In the genomic region with DNA sequence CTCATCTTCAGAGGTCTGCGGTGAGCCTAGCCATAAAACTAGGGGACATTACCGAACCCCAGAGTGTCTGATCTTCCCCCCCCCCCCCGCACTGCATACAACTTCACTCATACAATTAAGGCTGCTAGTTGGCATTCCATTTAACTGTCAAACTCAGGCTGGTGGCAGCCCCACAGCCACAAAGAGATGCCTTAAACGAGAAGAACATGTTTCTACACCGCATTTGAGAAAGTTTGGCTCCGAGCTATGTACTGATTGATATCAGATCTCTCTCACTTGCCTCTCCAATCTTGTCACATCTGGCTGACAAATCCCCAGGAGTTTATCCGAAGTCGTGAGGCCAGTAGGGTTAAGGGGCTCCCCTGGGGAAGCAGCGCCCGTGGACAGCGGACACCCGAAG, we compare ENCODE assay signal across 9 mouse cellular contexts. TPM values are rescaled to one million over a fixed set of nuclear protein-coding genes. Genes with fewer than 3 reads are reported as not detected.
DNase-seq lines count a peak whose midpoint lies in the region; ATAC-seq and TF ChIP-seq lines count a peak whose summit lies in the region.
"Had no signal": no experiment of that assay in that cellular context is flagged by ENCODE, and none has a peak within 500 bp of the region (broad histone marks: within the 10 kb centered on the region; RNA-seq: fewer than 3 reads in every experiment).

No protein-coding gene starts in this region.

- no peak for ATAC-seq in lung, embryonic 15.5 days (ENCODE audit: borderline replicate concordance, extremely low read depth, low FRiP score, low TSS enrichment)
- ATAC-seq in forebrain, embryonic 14.5 days: no peak
- no peak for ATAC-seq in intestine, embryonic 16.5 days
- no peak for ATAC-seq in neural tube, embryonic 15.5 days (ENCODE audit: low FRiP score)
- ATAC-seq in cerebellum, adult (ENCODE audit: insufficient number of reproducible peaks, low FRiP score, low TSS enrichment): no peak

- DNase-seq in lung, adult 2 months: no peak
- no peak for DNase-seq in forebrain, embryonic 14.5 days (ENCODE audit: low spot score)
- no peak for DNase-seq in right cerebral cortex, postnatal 10 days (ENCODE audit: low spot score in 2 of 2)
- DNase-seq: kidney, postnatal 14 days; lung, postnatal 10 days had no signal

- no peak for TF ChIP-seq POLR2A in lung, adult 2 months (IDR thresholded peaks at IDR 0.05; ENCODE audit: borderline replicate concordance, extremely low read depth, low read depth, low read length)

- H3K9ac ChIP-seq in lung, embryonic 15.5 days: no peak overlapping the region
- H3K9ac ChIP-seq in forebrain, embryonic 14.5 days (ENCODE audit: low read length): no peak overlapping the region
- 0 out of 2 replicates have a peak overlapping the region, but pooled peaks have one; percentile 48 for H3K9ac ChIP-seq in intestine, embryonic 16.5 days (ENCODE audit: low read depth, low read length)
- no peak overlapping the region for H3K9ac ChIP-seq in neural tube, embryonic 15.5 days (replicated peaks)

- no peak overlapping the region for H3K27ac ChIP-seq in lung, embryonic 15.5 days
- H3K27ac ChIP-seq in forebrain, embryonic 14.5 days (ENCODE audit: low read depth, low read length): no peak overlapping the region
- no peak overlapping the region for H3K27ac ChIP-seq in intestine, embryonic 16.5 days (ENCODE audit: low read length)
- H3K27ac ChIP-seq in neural tube, embryonic 15.5 days (replicated peaks): no peak overlapping the region

- H3K4me3 ChIP-seq in lung, embryonic 15.5 days: peak overlapping the region; percentile 47; the same call in 1 of the 2 replicates
- no peak overlapping the region for H3K4me3 ChIP-seq in lung, adult 2 months (replicated peaks; ENCODE audit: extremely low read depth, low read depth, low read length)
- H3K4me3 ChIP-seq in forebrain, embryonic 14.5 days (ENCODE audit: low read depth, low read length): 0 out of 2 replicates have a peak overlapping the region, but pooled peaks have one; percentile 47
- peak overlapping the region; percentile 60 for H3K4me3 ChIP-seq in intestine, embryonic 16.5 days (ENCODE audit: low read length)
- H3K4me3 ChIP-seq in neural tube, embryonic 15.5 days (replicated peaks): peak overlapping the region; percentile 40

- peaks cover 85% of the 10 kb centered on the region for H3K27me3 ChIP-seq in lung, embryonic 15.5 days
- peaks cover 70% of the 10 kb centered on the region for H3K27me3 ChIP-seq in forebrain, embryonic 14.5 days (replicated peaks; ENCODE audit: control insufficient read depth, insufficient read depth, low read length)
- H3K27me3 ChIP-seq in intestine, embryonic 16.5 days (replicated peaks; ENCODE audit: control insufficient read depth, insufficient read depth, low read length): peaks cover 54% of the 10 kb centered on the region
- H3K27me3 ChIP-seq in neural tube, embryonic 15.5 days (replicated peaks): peaks cover 74% of the 10 kb centered on the region

- H3K9me3 ChIP-seq in lung, embryonic 15.5 days: no peaks in the 10 kb centered on the region
- no peaks in the 10 kb centered on the region for H3K9me3 ChIP-seq in forebrain, embryonic 14.5 days (replicated peaks; ENCODE audit: control insufficient read depth, low read length)
- H3K9me3 ChIP-seq in intestine, embryonic 16.5 days (ENCODE audit: control insufficient read depth, low read length): no peaks in the 10 kb centered on the region
- H3K9me3 ChIP-seq in neural tube, embryonic 15.5 days (replicated peaks): no peaks in the 10 kb centered on the region

- H3K36me3 ChIP-seq in lung, embryonic 15.5 days: no peaks in the 10 kb centered on the region
- no peaks in the 10 kb centered on the region for H3K36me3 ChIP-seq in forebrain, embryonic 14.5 days (ENCODE audit: control insufficient read depth, insufficient read depth, low read length)
- H3K36me3 ChIP-seq in intestine, embryonic 16.5 days (ENCODE audit: control insufficient read depth, insufficient read depth, low read length): no peaks in the 10 kb centered on the region
- H3K36me3 ChIP-seq in neural tube, embryonic 15.5 days: no peaks in the 10 kb centered on the region

- peak overlapping the region; percentile 93 for H3K4me2 ChIP-seq in lung, embryonic 15.5 days
- H3K4me2 ChIP-seq in forebrain, embryonic 14.5 days (ENCODE audit: low read length): peak overlapping the region; percentile 91
- H3K4me2 ChIP-seq in intestine, embryonic 16.5 days (ENCODE audit: low read depth, low read length): peak overlapping the region; percentile 98; the same call in 1 of the 2 replicates
- peak overlapping the region; percentile 94 for H3K4me2 ChIP-seq in neural tube, embryonic 15.5 days

- no peak for TF ChIP-seq CTCF in lung, adult 2 months (IDR thresholded peaks at IDR 0.05; ENCODE audit: insufficient read depth, low read length)

- 4% methylated on average over 12 of the region's 12 CpGs for WGBS in lung, embryonic 15.5 days
- 10% methylated on average over 12 of the region's 12 CpGs for WGBS in lung, adult 2 months
- WGBS in forebrain, embryonic 14.5 days: 3% methylated on average over 12 of the region's 12 CpGs
- 14% methylated on average over 12 of the region's 12 CpGs for WGBS in intestine, embryonic 16.5 days
- WGBS in neural tube, embryonic 15.5 days: 5% methylated on average over 12 of the region's 12 CpGs

- peaks cover 14% of the 10 kb centered on the region for H3K4me1 ChIP-seq in lung, embryonic 15.5 days
- H3K4me1 ChIP-seq in lung, adult 2 months (ENCODE audit: control insufficient read depth, insufficient read depth, low read length): no peaks in the 10 kb centered on the region
- no peaks in the 10 kb centered on the region for H3K4me1 ChIP-seq in forebrain, embryonic 14.5 days (ENCODE audit: control insufficient read depth, insufficient read depth, low read length)
- peaks cover 11% of the 10 kb centered on the region for H3K4me1 ChIP-seq in intestine, embryonic 16.5 days (ENCODE audit: control insufficient read depth, insufficient read depth, low read length)
- H3K4me1 ChIP-seq in neural tube, embryonic 15.5 days: peaks cover 16% of the 10 kb centered on the region

RNA-seq across cellular contexts. Expression of gene Bnc1, which starts 1.0 kb away (rescaled TPM):
- 1.5 and 1.7 TPM in 2 replicates for polyA plus RNA-seq in lung, embryonic 15.5 days (2015; fragmentation: Nextera tagmentation; extraction: Ambion mirVana)
- polyA plus RNA-seq in lung, adult 2 months (2012; rRNA removed): 1.8 and 2.0 TPM in 2 replicates
- polyA plus RNA-seq in forebrain, embryonic 14.5 days (2014; fragmentation: Nextera tagmentation; extraction: Ambion mirVana): 0.06 and 0.15 TPM in 2 replicates
- polyA plus RNA-seq in intestine, embryonic 16.5 days (2015; fragmentation: Nextera tagmentation; extraction: Ambion mirVana): 2.1 TPM in 2 replicates
- polyA plus RNA-seq in neural tube, embryonic 15.5 days (2015; fragmentation: Nextera tagmentation; extraction: Ambion mirVana): 1.7 and 3.1 TPM in 2 replicates

RNA-seq across cellular contexts. Expression of gene Hdgfl3, which starts 56.8 kb away (rescaled TPM):
- 8.7 and 9.1 TPM in 2 replicates for polyA plus RNA-seq in lung, embryonic 15.5 days (2015; fragmentation: Nextera tagmentation; extraction: Ambion mirVana)
- polyA plus RNA-seq in lung, adult 2 months (2012; rRNA removed): 3.5 and 3.6 TPM in 2 replicates
- polyA plus RNA-seq in forebrain, embryonic 14.5 days (2014; fragmentation: Nextera tagmentation; extraction: Ambion mirVana): 62.2 and 62.3 TPM in 2 replicates
- polyA plus RNA-seq in intestine, embryonic 16.5 days (2015; fragmentation: Nextera tagmentation; extraction: Ambion mirVana): 6.3 and 6.7 TPM in 2 replicates
- 50.4 and 57.4 TPM in 2 replicates for polyA plus RNA-seq in neural tube, embryonic 15.5 days (2015; fragmentation: Nextera tagmentation; extraction: Ambion mirVana)
